Mouse (Mus musculus) G1E (cell line): ENCODE results near the gene Slc4a3. TPM values are rescaled to one million over a fixed set of nuclear protein-coding genes. Genes with fewer than 3 reads are reported as not detected.

ENCODE experiments used
- ATAC-seq: 2 replicates; pipeline ENCODE4 v1.8.0; 2016; ENCODE audit warnings: mild to moderate bottlenecking; ENCODE audit not compliant: insufficient number of reproducible peaks, poor library complexity, low FRiP score, severe bottlenecking; ENCODE audit errors: extremely low read depth
- DNase-seq: peaks from one replicate; pipeline ENCODE4 v3.0.0; 2012; ENCODE audit warnings: low spot score
- H3K27me3 ChIP-seq: 2 replicates; pipeline ENCODE4 v1.6.1; 2012; ENCODE audit warnings: mild to moderate bottlenecking, low read length, inconsistent platforms; ENCODE audit not compliant: insufficient read depth
- H3K36me3 ChIP-seq: replicated peaks from 2 replicates; pipeline ENCODE3; 2012; ENCODE audit warnings: mild to moderate bottlenecking, inconsistent platforms
- H3K4me1 ChIP-seq: 2 replicates; pipeline ENCODE4 v1.6.1; 2012; ENCODE audit warnings: low read depth, low read length, inconsistent platforms, mixed read lengths; ENCODE audit not compliant: insufficient read depth
- H3K4me3 ChIP-seq: 2 replicates; pipeline ENCODE4 v1.5.1; 2012; ENCODE audit warnings: low read depth, mild to moderate bottlenecking, inconsistent platforms, low read length, moderate library complexity, mixed read lengths
- H3K9me3 ChIP-seq: replicated peaks from 2 replicates; pipeline ENCODE4 v1.6.1; 2012; ENCODE audit warnings: inconsistent platforms
- CTCF ChIP-seq: IDR thresholded peaks from 2 replicates; pipeline ENCODE4 v1.5.1; 2012; ENCODE audit warnings: low read depth, low read length, inconsistent platforms, mixed read lengths
- GATA1 ChIP-seq: IDR thresholded peaks from 2 replicates; pipeline ENCODE4 v1.6.1; 2012; ENCODE audit warnings: borderline replicate concordance, low read length, inconsistent platforms, mixed read lengths
- GATA2 ChIP-seq: IDR thresholded peaks from 2 replicates; pipeline ENCODE4 v1.6.1; 2012; ENCODE audit warnings: low read depth, low read length, inconsistent platforms, borderline replicate concordance
- POLR2AphosphoS5 ChIP-seq: IDR thresholded peaks from 2 replicates; pipeline ENCODE4 v1.6.1; 2012; ENCODE audit warnings: low read depth, low read length, inconsistent platforms; ENCODE audit not compliant: insufficient replicate concordance
- TAL1 ChIP-seq: conservative IDR thresholded peaks from 2 replicates; pipeline ENCODE4 v1.6.1; 2012; ENCODE audit warnings: low read depth, low read length, inconsistent platforms, mixed read lengths
- polyA plus RNA-seq: library from polyadenylated mRNA; stranded (reverse); fragments of >175 nt; gene quantifications from 2 replicates; pipeline ENCODE4 v1.2.3, GENCODE M21; 2012
- total RNA-seq, 2 experiments: library from RNA; stranded (forward) in 1 of 2; stranded (reverse) in 1 of 2; fragments of 200-1000 nt in 1 of 2; fragments of >200 nt in 1 of 2; fragmentation: Nextera tagmentation in 1 of 2; gene quantifications; 2 replicates each; pipeline ENCODE4 v1.2.3; 2014 to 2017

Slc4a3 gene
- total and polyA plus RNA-seq, 3 experiments: 0.05 TPM; not detected in 2

DNA sequence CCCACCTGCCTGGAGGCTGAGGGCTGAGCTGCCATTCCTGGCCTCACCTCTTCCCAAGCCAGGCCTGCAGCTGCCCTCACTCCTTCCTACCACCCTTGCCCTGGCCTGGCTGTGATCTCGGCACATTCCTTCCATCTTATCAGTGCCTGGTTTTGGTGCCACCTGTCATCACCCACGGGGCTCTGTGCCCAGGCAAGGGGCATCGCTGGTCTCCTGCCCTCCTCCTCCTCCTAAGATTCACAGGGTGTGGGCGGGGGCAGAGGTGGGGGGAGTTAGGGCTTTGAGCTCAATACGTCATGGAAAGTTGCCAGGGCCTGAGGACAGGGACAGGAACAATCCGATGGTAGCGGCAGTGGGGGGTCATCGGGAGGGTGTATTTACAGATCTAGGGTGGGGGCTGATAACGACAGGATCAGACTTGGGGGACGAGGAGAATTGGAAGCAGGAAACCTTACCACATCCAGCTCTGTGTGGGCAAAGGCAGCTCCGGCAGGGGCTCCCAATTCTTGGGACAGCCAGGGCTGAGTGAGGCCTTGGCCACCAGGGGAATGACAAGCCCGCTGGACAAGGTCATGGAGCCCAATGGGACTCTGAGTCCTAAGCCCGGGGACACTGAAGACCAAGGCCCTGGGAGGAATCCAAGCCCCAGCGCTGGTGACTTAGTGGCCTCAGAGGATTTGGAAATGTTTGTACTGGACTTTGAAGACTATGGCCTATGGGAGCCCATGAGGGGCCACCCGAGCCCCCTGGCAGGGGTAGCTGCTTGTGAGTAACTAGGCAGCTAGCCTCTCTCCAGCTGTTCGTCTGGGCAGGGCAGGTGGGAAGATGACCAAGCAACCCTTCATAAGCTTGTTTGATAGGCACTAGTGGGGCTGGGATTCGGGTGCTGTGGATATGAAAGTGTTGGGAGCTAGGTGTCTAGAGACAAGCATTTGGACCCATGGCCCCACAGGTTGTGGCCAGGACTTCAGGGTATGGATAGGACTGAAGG, 3.5 kb downstream of the Slc4a3 start:
- no peaks in the 10 kb centered on the region for H3K36me3 ChIP-seq
- peaks cover 10% of the 10 kb centered on the region; the same call in 1 of the 2 replicates for H3K27me3 ChIP-seq
- H3K4me1 ChIP-seq: no peaks in the 10 kb centered on the region; the same call in 1 of the 2 replicates
- DNase-seq (no peak), ATAC-seq (no peak)
- no peaks in the 10 kb centered on the region for H3K9me3 ChIP-seq
- TF ChIP-seq GATA1 (no peak), POLR2AphosphoS5 (no peak), GATA2 (no peak), TAL1 (no peak), CTCF (no peak)
- no peak overlapping the region for H3K4me3 ChIP-seq

GRCm38 (mm10) chr1:75550586-75550985, 4.5 kb downstream of the Slc4a3 start:
- peaks cover 10% of the 10 kb centered on the region; the same call in 1 of the 2 replicates for H3K27me3 ChIP-seq
- H3K4me1 ChIP-seq: no peaks in the 10 kb centered on the region; the same call in 1 of the 2 replicates
- no peaks in the 10 kb centered on the region for H3K36me3 ChIP-seq
- no peak for DNase-seq
- ATAC-seq: no peak
- H3K4me3 ChIP-seq: no peak overlapping the region
- TF ChIP-seq GATA1 (no peak), CTCF (no peak), GATA2 (no peak), POLR2AphosphoS5 (no peak), TAL1 (no peak)
- H3K9me3 ChIP-seq: no peaks in the 10 kb centered on the region

DNA sequence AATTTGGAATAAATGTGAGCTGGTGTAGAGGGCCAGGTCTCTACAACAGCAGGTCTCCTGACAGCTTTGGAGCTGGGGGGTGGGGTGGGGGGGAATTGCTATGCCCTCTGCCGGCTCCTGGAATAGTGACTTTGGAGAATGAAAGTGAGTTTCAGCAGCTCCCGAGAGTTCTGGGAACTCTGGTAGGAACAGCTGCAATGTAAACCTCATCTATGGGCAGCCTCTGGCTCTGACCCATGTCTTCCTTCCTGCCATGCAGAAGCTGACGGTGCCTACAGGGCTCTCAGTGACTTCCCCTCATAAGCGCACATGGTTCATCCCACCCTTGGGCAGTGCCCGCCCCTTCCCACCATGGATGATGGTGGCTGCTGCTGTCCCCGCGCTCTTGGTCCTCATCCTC, 9.6 kb downstream of the Slc4a3 start:
- Histone ChIP-seq H3K27me3 (no peaks in the 10 kb centered on the region; the same call in 1 of the 2 replicates), H3K9me3 (no peaks in the 10 kb centered on the region), H3K4me3 (no peak overlapping the region), H3K36me3 (no peaks in the 10 kb centered on the region), H3K4me1 (peaks cover 8% of the 10 kb centered on the region)
- DNase-seq (no peak), ATAC-seq (no peak)
- no peak for TF ChIP-seq GATA1
- no peak for TF ChIP-seq POLR2AphosphoS5
- no peak for TF ChIP-seq CTCF
- TF ChIP-seq TAL1: no peak
- TF ChIP-seq GATA2: no peak

GRCm38 (mm10) chr1:75556143-75556781, 10.2 kb downstream of the Slc4a3 start:
- no peaks in the 10 kb centered on the region for H3K36me3 ChIP-seq
- H3K9me3 ChIP-seq: no peaks in the 10 kb centered on the region
- no peak overlapping the region for H3K4me3 ChIP-seq
- TF ChIP-seq CTCF: no peak
- no peak for TF ChIP-seq TAL1
- TF ChIP-seq GATA1: no peak
- TF ChIP-seq GATA2: no peak
- TF ChIP-seq POLR2AphosphoS5: no peak
- DNase-seq (no peak), ATAC-seq (no peak)
- no peaks in the 10 kb centered on the region for H3K27me3 ChIP-seq
- H3K4me1 ChIP-seq: peaks cover 8% of the 10 kb centered on the region

- Histone ChIP-seq H3K4me3 (no peak overlapping the region), H3K36me3 (no peaks in the 10 kb centered on the region), H3K9me3 (no peaks in the 10 kb centered on the region), H3K4me1 (peaks cover 8% of the 10 kb centered on the region), H3K27me3 (no peaks in the 10 kb centered on the region)
- TF ChIP-seq CTCF (no peak), TAL1 (no peak), GATA1 (no peak), GATA2 (no peak), POLR2AphosphoS5 (no peak)
- ATAC-seq (no peak), DNase-seq (no peak)
Observed at GRCm38 (mm10) chr1:75557041-75557440, 11.0 kb downstream of the Slc4a3 start.
